Mouse (Mus musculus): ENCODE measurements at regions not wholly inside any gene's neighbourhood (a gene's known extent, or its start where the extent isn't known, plus 50 kb on each side); places are given as distances from the start of the nearest gene placed in this dataset.

DNA sequence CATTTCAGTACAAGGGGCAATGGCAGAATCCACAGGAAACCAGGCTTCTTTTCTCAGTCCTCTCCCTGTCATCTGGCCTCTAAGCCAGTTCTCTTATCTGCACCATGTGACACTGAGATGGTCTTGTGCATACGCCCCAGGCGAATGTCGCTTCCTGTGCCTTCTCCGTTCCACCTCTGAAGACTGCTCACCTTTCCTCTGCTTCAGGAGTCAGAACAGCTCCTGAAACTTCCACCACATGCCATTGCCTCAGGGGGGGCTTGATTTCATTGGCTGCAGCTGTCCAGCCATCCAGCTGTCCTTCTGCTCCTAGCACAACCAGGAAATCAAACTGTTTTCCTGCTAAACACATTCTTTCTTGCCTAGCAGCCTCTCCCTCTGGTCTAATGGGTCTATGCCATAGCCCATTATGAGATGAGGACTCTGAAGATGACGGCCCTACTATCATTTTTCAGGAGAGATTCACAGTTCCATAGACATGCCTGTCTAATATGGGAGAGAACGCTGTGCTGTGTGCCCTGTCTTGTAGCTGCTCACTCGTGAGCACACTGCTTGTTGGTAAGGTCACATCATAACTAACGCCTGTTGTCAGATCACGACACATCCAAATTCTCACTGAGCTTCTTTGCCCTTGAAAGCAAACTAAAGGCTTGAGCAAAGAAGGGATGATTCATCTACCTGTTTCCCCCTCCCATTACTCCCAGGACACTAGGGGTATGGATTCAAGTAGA, 129.9 kb upstream of the Fmo9 start:
- peak; percentile 62 for DNase-seq

- DNase-seq = peak; percentile 37
Observed at GRCm38 (mm10) chr1:166812072-166812461, 130.4 kb upstream of the Fmo9 start.

GRCm38 (mm10) chr1:166812920-166813439, 131.3 kb upstream of the Fmo9 start:
- peak; percentile 28 for DNase-seq

DNA sequence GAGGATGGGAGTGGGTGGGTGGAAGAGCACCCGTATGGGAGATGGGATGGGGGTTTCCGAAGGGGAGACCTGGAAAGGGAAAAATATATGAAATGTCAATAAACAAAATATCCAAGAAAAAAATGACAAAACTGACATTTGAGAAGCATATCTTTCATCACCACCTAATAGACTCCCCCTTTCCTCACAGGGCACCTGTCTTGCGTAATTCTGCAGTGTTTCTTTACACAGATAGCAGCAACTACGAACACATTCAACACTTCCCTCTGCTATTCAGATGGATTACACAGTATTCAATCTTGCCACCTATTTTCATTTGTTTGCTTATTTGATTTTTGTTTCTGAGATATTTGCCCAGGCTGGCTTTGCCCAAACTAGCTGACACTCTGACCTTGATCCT, 136.3 kb upstream of the Fmo9 start:
- no peak for DNase-seq

DNA sequence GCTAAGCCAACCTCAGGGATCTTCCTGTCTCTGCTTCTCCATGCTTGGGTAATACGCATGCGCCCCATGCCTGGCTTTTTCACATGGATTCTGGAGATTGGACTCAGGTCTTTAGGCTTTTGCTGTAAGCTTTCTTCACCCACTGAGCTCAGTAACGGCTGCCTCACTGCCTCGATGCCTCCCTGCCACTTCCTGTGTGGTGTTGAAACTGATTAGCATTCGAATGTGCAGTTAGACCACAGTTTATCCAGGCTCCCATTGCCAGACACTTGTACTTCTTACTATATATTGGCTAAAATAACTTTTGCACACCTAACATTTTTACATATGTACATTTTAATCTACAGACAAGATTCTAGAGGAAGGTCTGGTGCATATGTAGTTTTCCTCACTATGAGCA, 137.0 kb upstream of the Fmo9 start:
- DNase-seq = peak; percentile 14

DNA sequence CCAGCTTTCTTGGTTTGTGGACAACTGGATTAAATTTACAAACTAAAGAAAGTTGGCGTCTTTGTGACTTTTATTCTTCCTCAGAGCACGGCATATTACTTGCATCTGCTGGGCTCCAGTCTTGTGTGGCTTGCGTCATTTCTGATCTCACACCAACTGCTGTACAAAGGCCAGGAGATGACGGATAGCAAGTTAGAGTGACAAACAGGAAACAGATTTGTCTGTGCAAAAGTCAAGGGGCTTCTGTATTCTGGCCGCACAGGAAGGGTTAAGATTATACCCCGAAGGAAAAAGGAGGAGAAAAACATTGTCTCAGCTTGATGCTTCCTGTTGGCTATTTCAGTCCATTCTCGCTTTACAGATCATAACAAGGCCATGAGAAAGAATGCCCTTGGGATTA, 137.8 kb upstream of the Fmo9 start:
- DNase-seq = no peak

- DNase-seq = no peak
Observed at GRCm38 (mm10) chr1:166820050-166820449, 138.4 kb upstream of the Fmo9 start.

- peak; percentile 48 for DNase-seq
Observed at GRCm38 (mm10) chr1:166821146-166821545, 139.5 kb upstream of the Fmo9 start.

DNA sequence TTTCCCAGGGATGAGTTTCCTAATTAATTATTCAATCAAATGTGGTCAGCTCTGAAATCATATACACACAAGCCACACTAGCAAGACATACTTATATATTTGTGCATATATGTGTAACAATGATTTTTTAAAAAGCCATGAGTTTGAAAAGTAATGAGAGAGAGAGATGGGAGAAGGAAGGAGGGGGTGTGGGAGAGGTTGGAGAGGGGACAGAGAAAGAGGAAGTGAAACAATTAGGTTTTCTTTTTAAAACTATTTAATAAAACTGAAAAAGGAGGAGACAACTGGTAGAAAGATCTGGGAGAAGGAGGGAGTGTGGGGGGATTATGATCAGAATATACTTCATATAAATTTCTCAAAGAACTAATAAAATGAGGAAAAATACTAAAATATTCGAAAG, 155.7 kb upstream of the Fmo9 start:
- DNase-seq = no peak

- DNase-seq = no peak
Observed at GRCm38 (mm10) chr1:166839833-166840232, 158.2 kb upstream of the Fmo9 start.

DNA sequence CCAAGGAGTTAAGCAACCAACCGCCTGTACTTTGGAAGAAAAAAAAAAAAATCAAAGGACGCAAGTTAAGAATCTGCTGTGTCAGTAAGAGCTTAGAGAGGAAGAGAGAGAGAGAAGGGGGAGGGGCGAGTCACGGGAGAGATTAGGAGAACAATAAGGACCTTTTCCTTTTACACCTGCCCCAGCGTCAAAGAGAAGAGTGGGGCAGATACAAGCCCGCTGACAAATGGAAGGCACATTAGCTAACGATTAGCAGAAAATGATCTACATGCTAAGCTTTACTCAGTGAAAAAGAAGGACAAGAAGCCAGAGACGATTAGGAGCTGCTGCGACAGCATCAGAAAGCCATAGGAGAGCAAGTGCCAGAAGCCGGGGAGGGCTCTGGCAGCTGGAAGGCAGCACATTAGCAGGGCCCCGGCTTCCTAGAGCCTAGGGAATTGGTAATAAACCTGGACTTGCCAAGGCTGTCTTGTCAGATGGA, 157.8 kb upstream of the Fam78b start:
- DNase-seq = peak; percentile 7

GRCm38 (mm10) chr1:166846566-166846965, 154.7 kb upstream of the Fam78b start:
- no peak for DNase-seq

DNA sequence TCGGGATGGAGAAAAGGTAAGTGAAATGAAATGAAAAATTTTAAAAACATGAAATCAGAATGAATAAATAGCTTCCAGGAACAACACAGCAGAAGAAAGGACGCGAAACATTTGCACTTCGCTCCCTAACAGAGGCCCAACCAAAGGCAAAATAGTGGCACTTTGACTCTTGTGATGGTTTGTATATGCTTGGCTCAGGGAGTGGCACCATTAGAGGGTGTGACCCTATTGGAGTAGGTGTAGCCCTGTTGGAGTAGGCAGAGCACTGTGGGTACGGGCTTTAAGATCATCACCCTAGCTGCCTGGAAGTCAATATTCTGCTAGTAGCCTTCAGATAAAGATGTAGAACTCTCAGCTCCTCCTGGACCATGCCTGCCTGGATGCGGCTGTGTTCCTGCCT, 154.0 kb upstream of the Fam78b start:
- no peak for DNase-seq

DNA sequence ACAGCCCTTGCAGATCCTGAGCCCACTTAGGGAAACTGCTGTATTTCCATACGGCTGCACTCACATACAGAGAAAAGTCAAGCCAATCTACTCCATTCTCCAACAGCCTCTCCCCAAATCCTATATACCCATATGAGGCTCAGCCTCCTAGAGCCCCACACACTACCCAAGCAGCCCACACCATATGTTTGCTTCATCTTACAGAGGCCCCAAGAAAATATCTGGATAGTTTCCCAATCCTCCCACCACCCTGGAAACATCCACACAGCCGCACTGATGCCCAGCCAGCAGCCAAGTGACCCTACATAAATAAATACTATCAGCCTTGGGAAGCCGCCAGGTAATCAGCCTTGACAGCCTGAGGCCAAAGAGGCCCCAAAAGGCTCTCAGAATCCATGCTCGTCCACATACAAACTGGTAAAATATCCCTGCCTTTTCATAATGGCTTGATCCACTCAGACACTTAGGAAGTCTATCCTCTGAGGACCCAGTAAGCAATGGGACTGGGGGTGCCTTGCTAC, 153.1 kb upstream of the Fam78b start:
- DNase-seq = no peak

GRCm38 (mm10) chr1:166855988-166856387, 145.2 kb upstream of the Fam78b start:
- no peak for DNase-seq

- DNase-seq = no peak
Observed at GRCm38 (mm10) chr1:166866256-166866655, 135.0 kb upstream of the Fam78b start.

- DNase-seq = no peak
Observed at GRCm38 (mm10) chr1:166871258-166871657, 130.0 kb upstream of the Fam78b start.

DNA sequence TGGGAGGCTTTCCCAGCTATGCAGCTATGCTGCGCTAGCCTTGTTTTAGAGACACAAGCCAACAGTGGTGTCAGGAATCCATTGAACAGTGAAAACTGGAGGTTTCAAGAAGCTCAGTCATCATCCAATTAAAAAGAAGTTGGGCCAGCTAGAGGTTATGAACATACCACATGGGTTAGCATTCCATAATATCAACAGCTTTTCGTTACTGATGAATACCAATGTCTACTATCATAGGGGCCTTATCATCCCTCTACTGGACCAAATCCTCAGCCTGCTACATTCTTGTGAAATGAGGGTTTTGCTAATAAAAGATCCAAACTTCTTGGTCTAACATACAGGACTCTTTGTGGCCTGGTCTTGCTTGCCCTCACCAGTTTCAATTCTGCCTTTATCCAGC, 124.8 kb upstream of the Fam78b start:
- no peak for DNase-seq

DNA sequence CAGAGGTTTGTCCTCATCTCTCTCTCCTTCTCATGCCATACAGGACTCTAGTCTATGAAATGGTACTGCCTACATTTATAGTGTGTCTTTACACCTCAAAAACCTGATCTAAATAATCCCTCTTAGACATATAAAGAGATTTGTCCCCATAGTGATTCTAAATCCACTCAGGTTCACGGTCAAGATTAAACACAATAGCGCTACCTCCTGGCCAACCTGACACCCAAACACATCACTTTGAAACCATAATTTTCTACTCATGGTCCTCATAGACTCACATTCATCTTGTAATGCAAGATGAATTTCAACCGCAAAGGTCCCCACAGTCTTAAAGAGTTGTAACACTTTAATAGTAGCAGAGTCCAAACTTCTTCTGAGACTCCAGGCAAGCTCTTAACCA, 118.0 kb upstream of the Fam78b start:
- DNase-seq = no peak

DNA sequence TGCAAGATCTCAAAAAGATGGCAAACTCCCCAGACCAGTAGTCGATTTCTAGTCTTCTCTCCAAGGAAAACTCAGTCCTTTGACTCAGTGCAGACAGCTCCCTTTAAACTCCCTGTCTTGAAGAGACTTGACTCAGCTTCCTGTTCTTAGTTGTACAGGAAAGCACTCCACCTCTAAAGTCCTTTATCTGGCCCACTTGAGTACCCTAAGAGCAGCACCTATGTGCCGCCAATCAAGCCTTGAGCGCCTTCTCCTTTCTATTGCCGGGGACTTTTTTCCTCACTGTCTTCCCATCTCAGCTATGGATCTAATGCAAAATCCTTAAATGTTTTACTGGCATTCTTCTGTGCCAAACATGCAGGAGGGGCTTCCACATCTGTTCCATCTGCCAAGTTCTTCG, 105.3 kb upstream of the Fam78b start:
- no peak for DNase-seq

DNA sequence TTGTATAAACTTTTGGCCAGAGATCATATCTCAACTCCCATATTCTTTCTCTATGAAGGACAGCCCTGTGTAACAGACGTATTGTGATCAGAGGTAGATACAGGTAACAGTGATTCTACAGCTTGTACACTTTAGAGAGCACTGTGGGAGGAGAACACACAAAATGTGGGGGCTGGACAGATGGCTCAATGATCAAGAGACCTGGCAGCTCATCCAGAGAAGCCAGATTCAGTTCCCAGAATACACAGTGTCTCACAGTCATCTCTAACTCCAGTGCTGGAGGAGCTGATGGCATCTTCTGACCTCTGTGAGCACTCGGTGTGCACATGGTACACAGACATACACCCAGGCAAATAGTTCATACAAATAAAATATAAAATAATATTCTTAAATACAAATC, 102.5 kb upstream of the Fam78b start:
- DNase-seq = no peak

- no peak for DNase-seq
Observed at GRCm38 (mm10) chr1:166899238-166899637, 102.0 kb upstream of the Fam78b start.

DNA sequence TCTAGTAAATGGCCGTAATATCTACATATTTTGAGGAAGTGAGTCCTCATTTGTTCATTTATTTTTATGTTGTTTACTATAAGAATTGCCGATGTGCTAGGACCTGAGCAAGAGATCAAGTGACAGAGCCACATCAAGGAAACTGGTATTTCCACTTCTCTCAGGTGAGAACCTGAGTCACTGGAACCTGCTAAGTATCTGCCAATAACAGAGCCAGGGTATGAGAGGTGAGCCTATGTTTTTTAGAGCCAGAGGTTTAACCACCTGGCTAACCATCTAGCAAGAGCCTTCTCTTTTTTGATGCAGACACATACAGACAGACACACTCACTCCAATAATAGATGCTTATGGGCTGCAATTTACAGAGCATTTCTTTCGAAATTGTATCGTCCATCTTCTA, 101.2 kb upstream of the Fam78b start:
- no peak for DNase-seq

- peak; percentile 7 for DNase-seq
Observed at GRCm38 (mm10) chr1:166900441-166901161, 100.6 kb upstream of the Fam78b start.

All from liver (tissue).